Mouse (Mus musculus) brain, embryonic 14.5 days (tissue): ENCODE measurements around the gene Noxred1. TPM values are rescaled to one million over a fixed set of nuclear protein-coding genes. Genes with fewer than 3 reads are reported as not detected.
"Not testable (repeated sequence)": the region's sequence is repeated elsewhere in the genome, so short reads cannot be mapped to it uniquely, and the experiment has no call there.

Experiments
- DNase-seq: peaks from one replicate; pipeline ENCODE4 v3.0.0-alpha.2; 2011; ENCODE audit warnings: low read depth
- CTCF ChIP-seq: fragments of 200-500 bp; IDR thresholded peaks from 2 replicates; pipeline ENCODE4 v1.5.1; 2012; ENCODE audit warnings: inconsistent platforms, mild to moderate bottlenecking, moderate library complexity, borderline replicate concordance; ENCODE audit not compliant: insufficient read depth, insufficient read length; ENCODE audit errors: extremely low read depth
- POLR2A ChIP-seq: fragments of 200-500 bp; IDR thresholded peaks from 2 replicates; pipeline ENCODE4 v1.6.1; 2012; ENCODE audit warnings: mild to moderate bottlenecking, inconsistent platforms, borderline replicate concordance; ENCODE audit not compliant: poor library complexity, insufficient read depth, insufficient read length, severe bottlenecking; ENCODE audit errors: extremely low read depth
- polyA plus RNA-seq: library from polyadenylated mRNA; depleted of rRNA; stranded (reverse); fragments of >200 nt; gene quantifications from 2 replicates; pipeline ENCODE4 v1.2.3, GENCODE M21; 2012; rRNA removed

The Noxred1 gene
- 3.1 and 4.4 TPM in 2 replicates for polyA plus RNA-seq

DNA sequence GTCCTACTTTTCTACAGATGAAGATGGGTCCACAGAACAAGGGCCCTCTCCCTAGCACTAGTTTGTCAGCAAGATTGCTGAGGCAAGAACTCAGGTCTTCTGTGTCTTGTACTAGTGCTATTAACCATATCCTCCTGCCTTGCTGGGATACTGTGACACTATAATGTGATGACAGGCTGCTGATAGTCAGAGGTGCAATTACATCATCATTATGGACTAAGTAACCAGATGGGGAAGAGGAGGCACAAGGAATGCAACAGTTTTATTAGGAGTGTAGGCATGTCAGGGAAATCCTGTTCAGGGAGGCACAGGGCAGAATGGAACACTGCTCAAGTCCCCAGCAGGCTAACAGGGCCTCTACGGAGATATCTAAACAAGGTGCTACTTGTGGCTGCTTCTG, at the start of gene Noxred1:
TSS of gene Noxred1 (minus strand) at position 101 of the 400 bp plus-strand sequence.
- DNase-seq = no peak
- TF ChIP-seq POLR2A (no peak), CTCF (no peak)

DNA sequence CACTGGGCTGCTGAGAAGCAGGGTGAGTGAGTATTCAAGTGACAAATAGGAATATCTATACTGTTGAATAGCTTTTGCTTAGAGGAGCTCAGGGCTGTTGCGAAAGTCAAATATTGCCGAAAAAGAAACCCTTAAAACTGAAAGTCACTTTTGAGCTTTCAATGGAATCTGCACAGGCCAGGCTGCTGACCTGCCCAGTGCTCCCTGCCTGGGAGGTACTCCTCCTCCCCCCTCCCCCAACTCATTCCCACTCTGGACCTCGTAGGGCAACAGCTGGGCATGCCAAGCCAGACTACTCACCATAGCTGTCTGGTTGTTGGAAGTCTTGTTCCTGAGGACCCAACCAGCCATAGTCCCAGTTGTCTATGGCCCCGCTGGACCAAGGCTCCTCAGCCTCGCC, 46.2 kb upstream of the Noxred1 start:
- no peak for TF ChIP-seq POLR2A
- no peak for TF ChIP-seq CTCF
- no peak for DNase-seq

DNA sequence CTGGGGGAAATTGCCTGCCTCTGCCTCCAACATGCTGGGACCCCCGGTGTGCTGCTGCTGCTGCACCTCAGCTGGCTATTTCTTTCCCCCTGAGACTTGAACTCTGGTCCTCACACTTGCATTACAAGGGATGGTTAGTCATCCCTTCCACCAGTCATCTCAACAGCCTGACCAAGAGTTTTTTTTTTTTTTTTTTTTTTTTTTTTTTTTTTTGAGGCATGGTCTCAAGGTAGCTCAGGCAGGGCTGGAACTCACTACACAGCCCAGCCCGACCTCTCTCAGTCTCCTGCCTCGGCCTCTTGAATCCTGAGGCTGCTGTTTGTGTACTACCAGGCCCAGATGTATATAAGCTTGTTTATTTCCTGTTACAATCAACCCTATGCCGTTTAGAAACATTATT, 45.7 kb upstream of the Noxred1 start:
- DNase-seq = no peak
- TF ChIP-seq POLR2A = no peak

DNA sequence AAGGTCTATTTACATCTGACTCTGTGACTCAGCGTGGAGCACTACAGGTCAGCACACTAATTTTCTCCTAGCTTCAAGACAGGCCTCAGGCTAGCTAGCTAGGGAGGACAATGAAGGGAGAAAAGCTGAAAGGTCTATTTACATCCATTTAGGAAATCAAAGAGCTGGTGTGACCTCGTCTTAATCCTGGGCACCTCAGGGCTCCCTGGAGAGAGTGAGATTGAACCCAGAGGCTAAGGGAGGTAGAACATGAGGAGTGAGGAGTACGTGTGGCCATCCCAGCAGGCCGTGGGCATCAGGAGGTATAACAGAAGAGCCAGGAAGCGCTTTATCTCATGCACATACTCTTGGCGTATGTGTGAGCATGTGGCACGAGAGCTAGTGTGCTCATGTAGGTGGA, 45.2 kb upstream of the Noxred1 start:
- no peak for DNase-seq
- no peak for TF ChIP-seq CTCF
- TF ChIP-seq POLR2A = no peak

DNA sequence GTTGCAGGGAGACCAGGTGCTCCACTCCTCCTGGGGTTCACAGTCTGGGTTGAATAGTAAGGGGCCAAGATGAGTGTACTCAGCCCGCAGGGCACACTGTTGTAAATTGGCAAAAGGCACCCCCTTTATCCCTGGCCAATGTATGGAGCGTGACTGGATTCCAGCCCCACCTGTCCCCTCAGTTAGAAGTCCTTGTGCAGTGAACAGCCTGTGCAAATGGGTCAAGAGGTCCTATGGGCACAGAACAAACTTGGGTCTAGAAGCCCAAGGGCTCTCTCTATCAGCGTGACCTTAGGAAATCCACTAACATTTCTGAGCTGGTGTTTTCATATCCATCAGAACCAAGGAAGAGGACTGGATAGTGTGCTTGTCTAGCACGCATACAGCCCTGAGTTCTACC, 44.2 kb upstream of the Noxred1 start:
- TF ChIP-seq POLR2A (no peak), CTCF (no peak)
- no peak for DNase-seq

DNA sequence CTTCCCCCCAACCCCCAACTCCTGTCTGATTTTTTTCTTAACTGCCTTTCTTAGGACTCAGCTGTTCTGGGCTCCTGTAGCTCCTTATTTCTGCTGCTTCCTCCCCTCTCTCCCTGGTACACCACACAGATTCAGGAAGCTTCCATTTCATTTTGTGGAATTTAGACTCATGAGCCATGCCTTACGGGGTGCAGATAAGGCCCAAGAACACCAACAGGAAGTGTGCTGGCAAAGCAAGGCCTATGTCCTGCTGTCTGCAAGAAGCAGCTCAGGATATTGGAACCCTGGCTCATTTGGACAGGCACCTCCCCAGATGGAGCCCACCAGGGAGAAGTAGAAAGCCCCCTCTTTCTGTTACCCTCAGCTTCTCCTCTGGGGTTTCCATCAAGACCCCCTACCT, 43.2 kb upstream of the Noxred1 start:
- TF ChIP-seq POLR2A = no peak
- no peak for TF ChIP-seq CTCF
- no peak for DNase-seq

DNA sequence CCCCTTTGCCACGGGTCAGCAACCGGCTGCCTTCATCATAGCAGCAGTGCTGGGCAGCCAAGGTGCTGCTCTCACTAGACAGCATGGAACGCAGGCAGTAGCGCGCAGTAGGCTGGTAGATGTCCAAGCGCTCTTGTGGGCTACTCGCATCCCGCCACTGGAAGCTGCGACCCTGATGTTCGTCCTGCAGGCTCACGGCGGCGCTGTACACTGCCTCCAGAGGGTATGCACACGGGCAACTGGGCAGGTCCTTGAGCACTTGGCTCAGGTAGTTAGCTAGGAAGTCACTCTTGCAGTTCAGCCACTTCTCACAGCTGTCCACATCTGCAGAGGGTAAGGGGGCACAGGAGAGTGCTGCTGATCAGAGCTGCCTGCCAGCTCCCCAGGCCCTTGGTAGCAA, 41.3 kb upstream of the Noxred1 start:
- peak; percentile 12 for DNase-seq
- TF ChIP-seq CTCF (no peak), POLR2A (no peak)

DNA sequence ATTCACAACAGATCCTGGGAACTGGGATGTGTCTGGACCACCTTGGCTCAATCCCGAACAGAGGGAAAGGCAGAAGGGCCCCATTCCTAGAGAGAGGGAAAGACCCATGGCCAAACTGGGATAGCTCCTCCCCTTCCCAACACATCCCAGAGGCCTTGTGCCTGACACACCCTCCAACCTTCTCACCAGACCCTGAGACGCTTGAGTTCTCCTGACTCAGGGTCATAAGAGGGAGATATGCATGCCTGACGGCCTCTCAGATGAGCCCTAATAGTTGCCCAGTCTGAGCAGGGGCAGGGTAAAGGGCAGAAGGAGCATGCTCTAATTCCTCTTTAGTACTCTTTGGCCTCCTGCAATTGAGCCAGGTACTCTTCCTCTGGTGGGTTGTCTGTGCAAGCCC, 40.8 kb upstream of the Noxred1 start:
- DNase-seq = no peak
- TF ChIP-seq POLR2A (no peak), CTCF (no peak)

DNA sequence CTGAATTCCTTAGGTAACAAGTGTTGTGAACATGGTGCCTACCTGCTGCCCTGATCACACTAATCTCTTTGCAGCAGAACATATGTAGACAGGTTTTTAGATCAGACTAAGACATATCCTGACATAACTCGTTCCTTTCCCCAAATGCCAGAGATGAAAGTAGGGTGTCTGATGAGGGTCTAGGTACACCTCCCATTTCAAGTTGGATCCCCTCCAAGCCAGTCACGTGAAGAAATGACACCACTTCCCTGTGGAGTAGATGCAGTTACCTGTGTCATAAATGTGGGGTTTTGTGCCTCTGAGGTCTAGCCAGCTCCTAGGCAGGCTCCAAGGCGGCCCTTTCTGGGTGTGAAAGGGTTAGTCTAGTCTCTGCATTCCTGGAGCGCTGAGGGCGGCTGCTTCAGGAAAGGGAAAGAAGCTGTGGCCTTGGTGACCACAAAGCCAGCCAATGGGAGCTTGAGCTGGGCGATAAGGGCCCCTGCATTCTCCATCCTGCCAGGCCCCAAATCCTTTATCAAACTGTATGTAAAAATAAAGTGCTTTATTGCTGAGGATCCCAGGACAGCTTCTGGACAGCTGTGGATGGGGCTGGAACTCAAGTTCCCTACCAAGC, 39.7 kb upstream of the Noxred1 start:
- DNase-seq = peak; percentile 29
- TF ChIP-seq CTCF (no peak), POLR2A (no peak)

DNA sequence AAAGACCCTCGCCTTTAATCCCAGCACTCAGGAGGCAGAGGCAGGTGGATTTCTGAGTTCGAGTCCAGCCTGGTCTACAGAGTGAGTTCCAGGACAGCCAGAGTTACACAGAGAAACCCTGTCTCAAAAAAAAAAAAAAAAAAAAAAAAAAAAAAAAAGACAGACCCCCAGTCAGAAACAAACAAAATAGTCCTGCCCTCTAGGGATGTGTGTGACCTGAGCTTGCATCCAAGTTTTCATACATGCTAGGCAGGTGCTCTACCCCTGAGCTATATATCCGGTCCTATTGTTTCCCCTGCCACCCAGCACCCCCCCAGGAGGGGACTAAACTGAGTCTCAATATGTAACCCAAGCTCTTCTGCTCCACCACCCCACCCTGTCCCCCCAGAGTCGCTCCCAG, 38.7 kb upstream of the Noxred1 start:
- not testable (repeated sequence) for DNase-seq

DNA sequence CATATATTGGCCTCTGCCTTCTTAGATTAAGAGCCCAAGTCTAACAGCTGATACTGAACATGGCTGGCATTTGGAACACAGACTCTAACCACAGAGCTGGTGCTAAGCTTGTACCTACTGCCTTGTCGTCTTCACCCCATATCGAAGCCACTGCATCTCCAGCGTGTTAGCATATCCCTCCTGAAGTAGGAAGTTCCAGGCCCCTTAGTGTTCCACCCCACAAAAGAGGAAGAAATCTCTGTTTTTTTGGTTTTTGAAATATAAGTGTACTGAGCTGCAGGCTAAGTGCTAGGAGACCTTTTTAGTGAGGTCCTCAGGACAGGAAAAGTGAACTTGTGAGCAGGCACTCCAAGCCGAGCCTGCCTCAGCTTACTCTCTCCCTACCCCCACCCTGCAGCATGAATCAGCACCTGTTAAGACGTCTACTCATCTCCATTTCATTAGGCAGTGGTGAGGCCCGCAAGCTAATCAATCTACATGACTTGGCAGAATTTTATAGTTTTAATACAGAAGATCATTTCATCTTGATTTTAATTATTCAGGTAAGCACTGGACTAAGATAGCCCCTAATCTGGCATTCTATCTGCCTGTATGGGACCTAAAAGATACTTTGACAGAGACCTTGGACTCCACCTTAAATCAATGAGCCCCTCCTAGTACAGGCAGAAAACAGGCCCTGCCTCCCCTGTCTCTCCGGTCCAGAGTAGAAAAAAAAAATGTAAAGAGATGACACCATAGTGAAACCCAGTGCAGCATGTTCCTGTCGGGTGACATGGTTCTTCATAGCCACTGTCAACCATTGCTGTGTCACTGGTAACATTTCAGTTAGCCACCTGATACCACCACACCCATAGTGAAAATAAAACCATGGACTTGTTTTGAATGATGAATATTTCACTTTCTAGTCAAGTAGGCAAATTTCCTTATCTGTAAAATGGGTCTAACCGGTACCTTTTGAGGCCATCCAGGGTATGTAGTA, 36.6 kb upstream of the Noxred1 start:
- no peak for TF ChIP-seq CTCF
- no peak for DNase-seq

DNA sequence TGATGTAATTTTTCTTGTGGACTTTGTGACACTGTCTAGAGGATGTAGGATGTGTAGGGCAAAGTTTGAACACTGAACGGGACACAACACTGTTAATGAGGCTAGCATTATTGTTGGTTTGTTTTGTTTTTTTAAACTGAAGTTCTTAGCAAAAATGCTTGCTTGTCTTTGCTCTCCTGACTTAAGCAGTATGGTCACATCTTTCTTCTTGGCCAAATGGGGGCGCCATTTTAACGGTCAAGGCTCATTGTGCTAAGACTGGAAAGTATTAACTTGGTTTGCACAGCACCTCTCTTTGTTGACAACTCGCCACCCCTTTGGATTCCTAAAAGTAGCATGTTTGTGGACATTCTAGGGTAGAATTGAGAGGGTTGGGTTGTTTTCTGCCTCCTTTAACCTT, 29.1 kb upstream of the Noxred1 start:
- peak; percentile 75 for DNase-seq
- peak; percentile 34; the same call in 1 of the 2 replicates for TF ChIP-seq CTCF
- no peak for TF ChIP-seq POLR2A
